Mouse (Mus musculus) kidney, postnatal 0 days (tissue): ENCODE data around the gene Tnfaip8l3. TPM values are rescaled to one million over a fixed set of nuclear protein-coding genes. Genes with fewer than 3 reads are reported as not detected.
A peak's percentile ranks its signal among the peaks of the same experiment; 100 is the strongest.

ENCODE experiments used
- ATAC-seq: fragments of 200-750 bp; cut with Nextera tagmentation; replicated peaks from 2 replicates; pipeline ENCODE4 v1.8.0; 2017; ENCODE audit warnings: low read depth, moderate number of reproducible peaks, moderate TSS enrichment, moderate library complexity; ENCODE audit not compliant: low FRiP score
- DNase-seq: peaks from one replicate; pipeline ENCODE4 v3.0.0-alpha.2; 2016; ENCODE audit warnings: low spot score
- H3K27ac ChIP-seq: fragments of 300-500 bp; sonication (generic); 2 replicates; pipeline ENCODE4 v1.5.1; 2014; ENCODE audit warnings: mild to moderate bottlenecking
- H3K27me3 ChIP-seq: fragments of 300-500 bp; sonication (generic); 2 replicates; pipeline ENCODE4 v1.6.1; 2014; ENCODE audit warnings: low read length, mixed read lengths; ENCODE audit not compliant: insufficient read depth
- H3K36me3 ChIP-seq: fragments of 300-500 bp; sonication (generic); 2 replicates; pipeline ENCODE4 v1.6.1; 2014; ENCODE audit warnings: low read length, mixed read lengths; ENCODE audit not compliant: insufficient read depth
- H3K4me1 ChIP-seq: fragments of 300-500 bp; sonication (generic); replicated peaks from 2 replicates; pipeline ENCODE4 v1.6.1; 2014; ENCODE audit warnings: antibody characterized with exemption, low read length, mixed read lengths; ENCODE audit not compliant: insufficient read depth
- H3K4me2 ChIP-seq: fragments of 300-500 bp; sonication (generic); 2 replicates; pipeline ENCODE4 v1.6.1; 2014; ENCODE audit warnings: mild to moderate bottlenecking, low read length, moderate library complexity, mixed read lengths
- H3K4me3 ChIP-seq: fragments of 300-500 bp; sonication (generic); replicated peaks from 2 replicates; pipeline ENCODE4 v1.5.1; 2014; ENCODE audit warnings: low read depth, low read length
- H3K9ac ChIP-seq: fragments of 300-500 bp; sonication (generic); 2 replicates; pipeline ENCODE4 v1.6.1; 2014; ENCODE audit warnings: low read depth, low read length
- H3K9me3 ChIP-seq: fragments of 300-500 bp; sonication (generic); replicated peaks from 2 replicates; pipeline ENCODE4 v1.6.1; 2016; ENCODE audit warnings: low read length, inconsistent platforms, mixed read lengths
- CTCF ChIP-seq: IDR thresholded peaks from 2 replicates; pipeline ENCODE4 v1.5.1; 2016; ENCODE audit warnings: antibody characterized with exemption, low read depth, mild to moderate bottlenecking, moderate library complexity
- WGBS: fragments of 180-500 bp; shearing (Covaris S2); extraction: QIAGEN DNeasy Blood & Tissue Kit; methylation state at CpG from one replicate; pipeline ENCODE4 v1.1.7; 2014; 5-methylcytosine and 5-hydroxymethylcytosine counted together
- polyA plus RNA-seq: library from polyadenylated mRNA; unstranded; fragments of >200 nt; fragmentation: Nextera tagmentation; extraction: Ambion mirVana; gene quantifications from 2 replicates; pipeline ENCODE4 v1.2.1, GENCODE M21; 2015

Gene Tnfaip8l3
- polyA plus RNA-seq, 1 experiment from 2014 or later: 0.30 TPM

- peak; percentile 68 for DNase-seq
- Histone ChIP-seq H3K27ac (no peak within 1 kb of the TSS), H3K4me1 (peaks cover 10% of the 10 kb centered on the region; the same call in 1 of the 2 replicates), H3K4me3 (peak within 1 kb of the TSS; percentile 44), H3K4me2 (peak within 1 kb of the TSS; percentile 69), H3K36me3 (no peaks in the 10 kb centered on the region), H3K9ac (peak within 1 kb of the TSS; percentile 3; the same call in 1 of the 2 replicates), H3K27me3 (peaks cover 16% of the 10 kb centered on the region; the same call in 1 of the 2 replicates), H3K9me3 (no peaks in the 10 kb centered on the region)
- peak; percentile 47; the same call in 1 of the 2 replicates for TF ChIP-seq CTCF
- WGBS: under 1% methylated on average over 36 of the region's 36 CpGs
- ATAC-seq: peak; percentile 72; the same call in 1 of the 2 replicates
Observed at GRCm38 (mm10) chr9:53975122-53975518, 93.1 kb downstream of the Tnfaip8l3 start, which contains the start of gene Elmod1. Gene Elmod1, minus strand, starts transcription at chr9:53975301.

GRCm38 (mm10) chr9:53974328-53975121 is 93.7 kb downstream of the Tnfaip8l3 start:
- 1% methylated on average over 42 of the region's 42 CpGs for WGBS
- peaks cover 10% of the 10 kb centered on the region; the same call in 1 of the 2 replicates for H3K4me1 ChIP-seq
- peak; percentile 29; the same call in 1 of the 2 replicates for ATAC-seq
- no peak overlapping the region for H3K27ac ChIP-seq
- peak overlapping the region; percentile 69 for H3K4me2 ChIP-seq
- no peaks in the 10 kb centered on the region for H3K9me3 ChIP-seq
- no peak for TF ChIP-seq CTCF
- peak overlapping the region; percentile 3; the same call in 1 of the 2 replicates for H3K9ac ChIP-seq
- H3K36me3 ChIP-seq: no peaks in the 10 kb centered on the region
- H3K27me3 ChIP-seq: peaks cover 16% of the 10 kb centered on the region; the same call in 1 of the 2 replicates
- no peak for DNase-seq
- H3K4me3 ChIP-seq: peak overlapping the region; percentile 44

GRCm38 (mm10) chr9:53973929-53974327 is 94.3 kb downstream of the Tnfaip8l3 start:
- Histone ChIP-seq H3K9me3 (no peaks in the 10 kb centered on the region), H3K4me1 (peaks cover 10% of the 10 kb centered on the region; the same call in 1 of the 2 replicates), H3K36me3 (no peaks in the 10 kb centered on the region), H3K4me3 (peak overlapping the region; percentile 44; the same call in 1 of the 2 replicates), H3K27ac (no peak overlapping the region), H3K27me3 (peaks cover 16% of the 10 kb centered on the region; the same call in 1 of the 2 replicates), H3K4me2 (0 out of 2 replicates have a peak overlapping the region, but pooled peaks have one; percentile 69), H3K9ac (no peak overlapping the region)
- no peak for TF ChIP-seq CTCF
- DNase-seq: no peak
- WGBS: 13% methylated on average over 13 of the region's 13 CpGs
- no peak for ATAC-seq

Other genes starting within 250 kb of the Tnfaip8l3 start
- not detected in 2 replicates for gene Sln, start 218.2 kb downstream of the Tnfaip8l3 start, polyA plus RNA-seq
- 0.33 and 0.48 TPM in 2 replicates for gene Elmod1, start 93.1 kb downstream of the Tnfaip8l3 start, polyA plus RNA-seq
- not detected in 2 replicates for gene Cyp19a1, start 199.7 kb upstream of the Tnfaip8l3 start, polyA plus RNA-seq
- 4.6 and 5.4 TPM in 2 replicates for gene Gldn, start 218.1 kb upstream of the Tnfaip8l3 start, polyA plus RNA-seq